Mouse (Mus musculus) heart, postnatal 0 days (tissue): Measurements from ENCODE around the gene Chsy1.

Source experiments
- CTCF ChIP-seq: IDR thresholded peaks from 2 replicates; pipeline ENCODE4 v1.5.1; 2016; ENCODE audit warnings: antibody characterized with exemption, control low read depth, low read depth
- EP300 ChIP-seq: IDR thresholded peaks from 2 replicates; pipeline ENCODE4 v1.6.1; 2016; ENCODE audit warnings: antibody characterized with exemption, low read depth

DNA sequence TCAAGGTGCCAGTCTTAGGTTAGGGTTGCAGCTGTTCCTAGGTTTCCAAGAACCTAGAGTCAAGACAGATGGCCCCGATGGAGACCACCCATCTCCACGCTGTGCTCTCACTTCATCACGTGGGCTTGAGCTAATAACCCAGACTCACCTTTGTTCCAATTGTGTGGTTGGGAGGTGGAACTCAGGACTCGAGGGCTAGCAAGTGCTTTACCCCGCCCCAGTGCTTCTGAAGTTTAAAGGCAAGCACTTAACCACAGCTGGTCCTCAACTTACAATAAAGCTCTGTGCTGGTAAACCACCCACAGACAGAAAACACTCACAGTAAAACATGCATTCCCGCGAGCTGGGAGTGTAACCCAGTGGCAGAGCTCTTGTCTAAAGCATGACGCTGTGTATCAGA is 74.1 kb downstream of the Chsy1 start:
- no peak for TF ChIP-seq CTCF
- no peak for TF ChIP-seq EP300
